Mouse (Mus musculus): ENCODE data around the gene Hsp90ab1. TPM values are rescaled to one million over a fixed set of nuclear protein-coding genes. Genes with fewer than 3 reads are reported as not detected.

The Hsp90ab1 gene
- polyA plus RNA-seq, 1 experiment, result 1,562 TPM

DNA sequence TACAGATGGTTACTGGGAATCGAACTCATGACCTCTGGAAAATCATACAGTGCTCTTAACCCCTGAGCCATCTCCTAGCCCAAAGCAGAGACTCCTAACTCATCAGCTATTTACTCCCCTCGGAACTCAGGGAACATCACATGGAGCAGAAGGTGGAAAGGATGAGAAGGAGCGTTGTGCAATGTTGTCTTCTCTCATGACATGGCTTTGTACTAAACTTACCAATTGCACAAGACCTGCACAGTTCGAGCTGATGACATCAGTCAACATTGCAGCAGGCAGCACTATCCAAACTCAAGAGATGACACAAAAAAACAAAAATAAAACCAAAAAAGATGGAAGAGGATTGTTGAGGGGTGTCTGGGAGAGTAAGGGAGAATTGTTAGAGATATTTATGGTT, 35.3 kb upstream of the Hsp90ab1 start:
- Histone ChIP-seq H3K4me3 (ENCODE audit: insufficient read depth, low read length) (no peak overlapping the region), H3K4me1 (ENCODE audit: control insufficient read depth, insufficient read depth, low read length) (no peaks in the 10 kb centered on the region), H3K27ac (ENCODE audit: insufficient read depth, low read length) (no peak overlapping the region)
- TF ChIP-seq POLR2A (IDR thresholded peaks at IDR 0.05; ENCODE audit: low read depth, low read length) (no peak), CTCF (IDR thresholded peaks at IDR 0.05; ENCODE audit: borderline replicate concordance, insufficient read depth, low read length) (no peak)

DNA sequence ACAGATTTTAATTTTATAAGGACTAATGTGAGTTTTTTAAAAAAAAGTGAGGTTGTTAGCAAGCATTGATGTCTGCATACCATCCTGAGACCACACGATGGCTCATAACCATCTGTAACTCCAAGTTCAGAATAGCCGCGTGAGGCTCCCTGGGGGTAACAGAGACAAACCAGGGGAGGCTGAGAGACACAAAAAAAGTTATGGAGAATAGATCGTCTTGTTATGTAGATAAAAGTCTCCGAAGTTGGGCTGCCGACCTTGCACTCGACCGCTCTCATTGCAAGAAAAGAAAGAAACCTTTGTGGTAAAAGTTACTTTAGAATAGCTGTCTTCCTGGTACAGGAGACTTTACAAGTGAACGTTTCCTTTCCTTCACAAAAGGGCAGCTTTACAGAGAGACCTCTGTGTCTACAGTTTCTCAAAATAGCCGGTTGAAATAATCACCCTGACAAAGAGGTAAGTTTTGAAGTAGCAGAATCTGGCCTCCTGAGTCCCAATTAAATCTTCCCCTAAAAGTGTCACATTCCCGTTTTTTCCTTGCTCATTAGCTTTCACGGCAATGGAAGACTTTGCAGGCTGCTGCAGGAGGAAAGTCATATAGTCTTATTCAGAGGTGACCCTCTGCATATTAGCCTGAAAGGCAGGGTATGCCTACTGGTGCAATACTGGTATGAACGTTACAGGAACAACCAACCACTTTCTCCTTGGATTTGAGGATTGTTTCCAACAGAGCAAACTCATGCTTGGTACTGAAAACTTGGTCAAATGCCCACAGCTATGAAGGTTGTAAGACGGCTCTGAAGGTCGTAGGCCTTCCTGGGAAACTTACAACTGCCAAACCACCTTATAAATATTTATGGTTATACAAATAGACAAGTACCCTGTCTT, 34.2 kb upstream of the Hsp90ab1 start:
- no peaks in the 10 kb centered on the region for H3K4me1 ChIP-seq (ENCODE audit: control insufficient read depth, insufficient read depth, low read length)
- H3K27ac ChIP-seq (ENCODE audit: insufficient read depth, low read length), result no peak overlapping the region
- TF ChIP-seq POLR2A (IDR thresholded peaks at IDR 0.05; ENCODE audit: low read depth, low read length) (no peak), CTCF (IDR thresholded peaks at IDR 0.05; ENCODE audit: borderline replicate concordance, insufficient read depth, low read length) (no peak)
- no peak overlapping the region for H3K4me3 ChIP-seq (ENCODE audit: insufficient read depth, low read length)

DNA sequence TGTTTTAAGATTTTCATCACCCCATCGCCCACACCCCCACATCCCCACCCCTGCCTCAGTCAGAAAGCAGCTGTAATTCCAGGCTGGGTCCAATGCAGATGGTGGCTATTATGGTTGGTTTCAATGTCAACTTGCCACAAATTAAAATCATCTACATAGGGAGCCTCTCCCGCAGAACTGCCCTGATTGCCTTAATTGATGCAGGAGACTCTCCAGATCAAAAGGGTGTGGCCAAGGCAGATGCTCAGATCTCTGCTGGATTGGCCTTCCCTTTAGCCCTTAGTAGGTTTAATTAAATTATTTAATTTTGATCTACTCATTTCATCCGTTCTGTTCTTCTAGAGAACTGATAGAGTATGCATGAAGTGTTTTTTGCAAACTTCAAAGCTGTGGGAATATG, 29.9 kb upstream of the Hsp90ab1 start:
- Histone ChIP-seq H3K4me1 (ENCODE audit: control insufficient read depth, insufficient read depth, low read length) (no peaks in the 10 kb centered on the region), H3K4me3 (ENCODE audit: insufficient read depth, low read length) (no peak overlapping the region), H3K27ac (ENCODE audit: insufficient read depth, low read length) (no peak overlapping the region)
- TF ChIP-seq CTCF (IDR thresholded peaks at IDR 0.05; ENCODE audit: borderline replicate concordance, insufficient read depth, low read length), result no peak
- TF ChIP-seq POLR2A (IDR thresholded peaks at IDR 0.05; ENCODE audit: low read depth, low read length), result no peak

DNA sequence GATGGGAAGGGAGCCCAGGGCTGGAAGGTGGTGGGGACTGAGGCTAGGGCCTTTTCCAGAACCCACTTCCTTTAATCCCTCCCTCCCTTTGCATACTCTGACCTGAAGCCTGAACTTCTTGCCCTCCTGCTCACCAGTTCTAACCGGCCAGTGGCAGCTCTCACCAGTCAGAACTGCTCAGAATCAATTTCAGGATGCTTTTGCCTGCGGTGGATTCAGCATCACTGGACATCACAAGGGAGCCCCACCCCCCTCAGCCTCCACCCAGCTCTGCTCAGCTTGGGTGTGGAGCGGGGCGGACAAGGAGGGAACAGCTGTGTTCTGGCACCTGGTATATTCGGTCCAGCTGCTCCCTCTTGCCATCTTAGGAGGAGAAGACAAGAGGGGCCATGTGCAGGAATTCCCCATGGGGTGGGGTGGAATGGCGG, 28.8 kb upstream of the Hsp90ab1 start, which contains the start of gene Mymx:
Gene Mymx (minus strand): TSS at position 226 of the 428 bp plus-strand sequence.
- no peak within 1 kb of the TSS for H3K27ac ChIP-seq (ENCODE audit: insufficient read depth, low read length)

DNA sequence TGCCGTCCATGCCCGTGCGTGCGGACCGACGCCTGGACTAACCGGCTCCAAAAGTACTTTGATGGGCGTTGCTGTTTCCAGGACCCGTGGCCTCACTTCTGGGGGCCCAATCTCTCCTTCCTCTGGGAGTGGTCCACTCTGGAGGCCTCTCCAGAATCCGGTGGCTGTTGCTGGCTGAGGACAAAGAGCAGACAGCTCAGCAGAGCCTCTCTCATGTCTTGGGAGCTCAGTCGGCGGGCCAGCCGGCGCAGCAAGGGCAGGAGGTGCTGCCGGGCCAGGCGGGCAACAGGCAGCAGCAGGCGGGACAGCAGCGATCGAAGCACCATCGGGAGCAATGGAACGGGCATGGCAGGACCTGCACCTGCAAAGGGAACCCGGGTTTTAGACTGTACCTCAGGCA, 28.3 kb upstream of the Hsp90ab1 start:
- H3K4me3 ChIP-seq (ENCODE audit: insufficient read depth, low read length), result no peak overlapping the region

More for the DNA sequence above, 28.8 kb upstream of the Hsp90ab1 start, which contains the start of gene Mymx:
- Histone ChIP-seq H3K4me3 (ENCODE audit: insufficient read depth, low read length) (no peak within 1 kb of the TSS), H3K4me1 (ENCODE audit: control insufficient read depth, insufficient read depth, low read length) (peaks cover under 1% of the 10 kb centered on the region; the same call in 1 of the 2 replicates)
- TF ChIP-seq POLR2A (IDR thresholded peaks at IDR 0.05; ENCODE audit: low read depth, low read length) (no peak), CTCF (IDR thresholded peaks at IDR 0.05; ENCODE audit: borderline replicate concordance, insufficient read depth, low read length) (no peak)

DNA sequence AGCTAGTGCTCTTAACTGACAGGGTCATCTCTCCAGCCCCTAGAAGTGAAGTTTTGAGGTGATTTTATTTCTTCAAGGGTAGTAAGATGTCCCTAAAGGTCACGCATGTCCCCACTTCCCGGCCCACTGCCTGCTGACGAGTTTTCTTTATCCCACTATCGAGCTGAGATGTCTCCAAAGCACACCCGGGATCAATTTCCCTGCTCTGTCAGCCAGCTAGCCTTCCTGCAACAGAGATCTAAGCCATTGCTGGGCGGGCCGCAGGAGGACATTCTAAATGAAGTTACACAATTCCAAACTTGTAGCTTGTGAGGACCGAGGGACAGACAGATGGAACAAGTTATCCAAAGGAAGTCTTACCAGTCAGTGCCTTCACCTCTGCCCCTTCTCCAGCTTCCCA, 27.2 kb upstream of the Hsp90ab1 start:
- Histone ChIP-seq H3K4me1 (ENCODE audit: control insufficient read depth, insufficient read depth, low read length) (peaks cover 4% of the 10 kb centered on the region; the same call in 1 of the 2 replicates), H3K27ac (ENCODE audit: insufficient read depth, low read length) (no peak overlapping the region), H3K4me3 (ENCODE audit: insufficient read depth, low read length) (no peak overlapping the region)
- TF ChIP-seq POLR2A (IDR thresholded peaks at IDR 0.05; ENCODE audit: low read depth, low read length) (no peak), CTCF (IDR thresholded peaks at IDR 0.05; ENCODE audit: borderline replicate concordance, insufficient read depth, low read length) (no peak)

More for the DNA sequence above, 28.3 kb upstream of the Hsp90ab1 start:
- TF ChIP-seq CTCF (IDR thresholded peaks at IDR 0.05; ENCODE audit: borderline replicate concordance, insufficient read depth, low read length), result no peak
- no peak for TF ChIP-seq POLR2A (IDR thresholded peaks at IDR 0.05; ENCODE audit: low read depth, low read length)
- H3K4me1 ChIP-seq (ENCODE audit: control insufficient read depth, insufficient read depth, low read length), result peaks cover 2% of the 10 kb centered on the region; the same call in 1 of the 2 replicates
- no peak overlapping the region for H3K27ac ChIP-seq (ENCODE audit: insufficient read depth, low read length)

DNA sequence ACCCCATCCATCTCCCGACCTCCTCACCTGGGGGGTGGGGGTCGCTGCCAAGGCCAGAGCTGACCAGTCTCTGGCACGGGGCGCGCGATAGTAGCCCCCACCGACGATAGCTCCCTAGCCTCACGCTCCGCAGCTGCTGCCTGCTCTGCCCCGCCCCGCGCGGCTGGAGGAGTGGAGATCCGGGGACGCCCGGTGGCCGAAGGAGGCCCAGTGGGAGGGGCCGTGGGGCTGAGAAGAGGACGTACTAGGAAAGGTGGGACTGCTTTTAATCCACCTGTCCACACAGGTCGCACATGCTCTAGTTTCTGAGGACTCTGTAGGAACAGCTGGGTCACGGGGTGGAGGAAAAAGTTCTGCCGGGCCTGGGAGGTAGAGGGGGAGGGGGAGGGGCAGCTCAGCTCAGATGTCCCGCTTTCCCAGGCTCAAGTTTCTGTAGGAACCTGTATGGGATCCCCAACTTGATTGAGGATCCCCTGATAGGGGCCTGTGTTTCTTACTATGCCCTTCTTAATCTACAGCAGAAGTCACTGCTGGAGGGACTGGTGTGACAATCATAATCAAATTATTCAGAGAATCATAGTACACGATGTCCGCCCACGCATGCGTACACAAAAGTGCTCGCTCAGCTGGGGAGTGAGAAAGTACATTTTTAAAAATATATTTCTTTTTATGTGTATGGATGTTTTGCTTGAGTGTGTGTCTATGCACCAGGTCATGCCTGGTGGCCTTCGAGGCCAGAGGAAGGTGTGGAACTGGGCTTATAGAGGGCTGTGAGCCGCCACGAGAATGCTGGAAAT, 26.6 kb upstream of the Hsp90ab1 start, which contains the start of gene Slc29a1:
Gene Slc29a1 (minus strand): TSS at position 161 of the 797 bp plus-strand sequence.
- no peak for TF ChIP-seq POLR2A (IDR thresholded peaks at IDR 0.05; ENCODE audit: low read depth, low read length)
- no peak for TF ChIP-seq CTCF (IDR thresholded peaks at IDR 0.05; ENCODE audit: borderline replicate concordance, insufficient read depth, low read length)
- H3K4me1 ChIP-seq (ENCODE audit: control insufficient read depth, insufficient read depth, low read length), result peaks cover 4% of the 10 kb centered on the region; the same call in 1 of the 2 replicates
- H3K27ac ChIP-seq (ENCODE audit: insufficient read depth, low read length), result no peak within 1 kb of the TSS
- peak within 1 kb of the TSS; percentile 35; the same call in 1 of the 2 replicates for H3K4me3 ChIP-seq (ENCODE audit: insufficient read depth, low read length)

DNA sequence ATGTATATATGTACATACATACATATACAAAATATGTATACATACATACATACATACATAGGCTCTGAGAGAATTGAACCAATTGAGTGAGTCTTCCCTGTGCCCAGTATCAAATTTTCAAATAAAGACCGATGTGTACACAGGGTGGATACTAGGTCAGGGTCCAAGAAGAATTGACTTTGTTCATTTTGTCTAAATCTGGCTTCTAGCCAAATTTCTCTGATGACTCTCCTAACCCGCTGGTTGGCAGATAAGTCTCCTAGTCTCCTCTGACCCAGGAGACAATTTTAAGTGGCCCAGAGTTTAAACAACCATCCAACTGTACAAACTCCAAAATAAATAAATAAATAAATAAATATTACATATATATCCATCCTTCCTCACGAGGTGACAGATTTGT, 25.8 kb upstream of the Hsp90ab1 start:
- H3K4me3 ChIP-seq (ENCODE audit: insufficient read depth, low read length), result no peak overlapping the region
- H3K4me1 ChIP-seq (ENCODE audit: control insufficient read depth, insufficient read depth, low read length), result peaks cover 4% of the 10 kb centered on the region; the same call in 1 of the 2 replicates

DNA sequence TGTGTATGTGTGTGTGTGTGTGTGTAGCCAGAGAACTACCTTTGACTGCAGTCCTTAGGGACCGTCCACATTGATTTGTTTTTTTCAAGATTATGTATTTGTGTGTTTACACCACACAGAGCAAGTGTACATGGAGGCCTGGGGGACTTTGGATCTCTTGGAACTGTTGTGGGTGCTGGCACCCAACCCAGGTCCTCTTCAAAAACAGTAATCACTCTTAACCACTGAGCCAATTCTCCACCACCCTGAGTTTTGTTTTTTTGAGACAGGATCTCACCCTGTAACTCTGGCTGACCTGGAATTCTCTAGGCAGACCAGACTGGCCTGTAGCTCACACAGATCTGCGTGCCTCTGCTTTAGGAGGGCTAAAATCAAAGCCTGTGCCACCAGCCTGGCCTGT, 25.3 kb upstream of the Hsp90ab1 start:
- Histone ChIP-seq H3K27ac (ENCODE audit: insufficient read depth, low read length) (no peak overlapping the region), H3K4me1 (ENCODE audit: control insufficient read depth, insufficient read depth, low read length) (peaks cover 4% of the 10 kb centered on the region; the same call in 1 of the 2 replicates), H3K4me3 (ENCODE audit: insufficient read depth, low read length) (no peak overlapping the region)
- TF ChIP-seq POLR2A (IDR thresholded peaks at IDR 0.05; ENCODE audit: low read depth, low read length) (no peak), CTCF (IDR thresholded peaks at IDR 0.05; ENCODE audit: borderline replicate concordance, insufficient read depth, low read length) (no peak)

More for the DNA sequence above, 25.8 kb upstream of the Hsp90ab1 start:
- TF ChIP-seq POLR2A (IDR thresholded peaks at IDR 0.05; ENCODE audit: low read depth, low read length) (no peak), CTCF (IDR thresholded peaks at IDR 0.05; ENCODE audit: borderline replicate concordance, insufficient read depth, low read length) (no peak)
- H3K27ac ChIP-seq (ENCODE audit: insufficient read depth, low read length), result no peak overlapping the region
